Mouse (Mus musculus) midbrain, embryonic 11.5 days (tissue): ENCODE measurements around the gene Tuba3a. TPM values are rescaled to one million over a fixed set of nuclear protein-coding genes. Genes with fewer than 3 reads are reported as not detected.
A peak's percentile ranks its signal among the peaks of the same experiment; 100 is the strongest.

Experiments
- ATAC-seq: fragments of 200-750 bp; cut with Nextera tagmentation; 2 replicates; pipeline ENCODE4 v1.8.0; 2017; ENCODE audit warnings: moderate TSS enrichment, moderate library complexity; ENCODE audit not compliant: low FRiP score
- DNase-seq: peaks from one replicate; pipeline ENCODE4 v3.0.0; 2015; ENCODE audit warnings: low spot score; ENCODE audit errors: missing footprints
- H3K27ac ChIP-seq: fragments of 300-500 bp; sonication (generic); 2 replicates; pipeline ENCODE4 v1.5.1; 2014; ENCODE audit warnings: low read depth, low read length
- H3K27me3 ChIP-seq: fragments of 300-500 bp; sonication (generic); 2 replicates; pipeline ENCODE4 v1.6.1; 2014; ENCODE audit warnings: mild to moderate bottlenecking, low read length, moderate library complexity, mixed read lengths; ENCODE audit not compliant: control insufficient read depth, insufficient read depth
- H3K36me3 ChIP-seq: fragments of 300-500 bp; sonication (generic); 2 replicates; pipeline ENCODE4 v1.6.1; 2014; ENCODE audit warnings: mild to moderate bottlenecking, low read length, moderate library complexity, mixed read lengths; ENCODE audit not compliant: control insufficient read depth, insufficient read depth
- H3K4me1 ChIP-seq: fragments of 300-500 bp; sonication (generic); 2 replicates; pipeline ENCODE4 v1.6.1; 2014; ENCODE audit warnings: low read length; ENCODE audit not compliant: control insufficient read depth, insufficient read depth
- H3K4me2 ChIP-seq: fragments of 300-500 bp; sonication (generic); 2 replicates; pipeline ENCODE4 v1.6.1; 2014; ENCODE audit warnings: mild to moderate bottlenecking, moderate library complexity
- H3K4me3 ChIP-seq: fragments of 300-500 bp; sonication (generic); 2 replicates; pipeline ENCODE4 v1.5.1; 2014; ENCODE audit warnings: low read depth, low read length
- H3K9ac ChIP-seq: fragments of 300-500 bp; sonication (generic); 2 replicates; pipeline ENCODE4 v1.6.1; 2014; ENCODE audit warnings: low read length
- H3K9me3 ChIP-seq: fragments of 300-500 bp; sonication (generic); 2 replicates; pipeline ENCODE4 v1.6.1; 2016; ENCODE audit warnings: low read length; ENCODE audit not compliant: control insufficient read depth
- whole genome bisulfite sequencing: fragments of 180-500 bp; shearing (Covaris S2); extraction: QIAGEN DNeasy Blood & Tissue Kit; methylation state at CpG from one replicate; pipeline ENCODE4 v1.1.7; 2014; 5-methylcytosine and 5-hydroxymethylcytosine counted together
- polyA plus RNA-seq: library from polyadenylated mRNA; unstranded; fragments of >200 nt; fragmentation: Nextera tagmentation; extraction: Ambion mirVana; gene quantifications from 2 replicates; pipeline ENCODE4 v1.2.1, GENCODE M21; 2014

The Tuba3a gene
- 0.08 TPM in 1 of 2 replicates, not detected in the other for polyA plus RNA-seq

GRCm38 (mm10) chr6:125285890-125286289 is at the start of gene Tuba3a:
Gene Tuba3a (minus strand): TSS chr6:125286042.
- H3K27me3 ChIP-seq: no peaks in the 10 kb centered on the region
- 95% methylated on average over 22 of the region's 22 CpGs for WGBS
- H3K36me3 ChIP-seq: no peaks in the 10 kb centered on the region
- DNase-seq: peak; percentile 60
- no peak within 1 kb of the TSS for H3K4me2 ChIP-seq
- H3K9ac ChIP-seq: no peak within 1 kb of the TSS
- no peaks in the 10 kb centered on the region for H3K4me1 ChIP-seq
- H3K4me3 ChIP-seq: no peak within 1 kb of the TSS
- H3K27ac ChIP-seq: no peak within 1 kb of the TSS
- H3K9me3 ChIP-seq: no peaks in the 10 kb centered on the region
- no peak for ATAC-seq

- Histone ChIP-seq H3K27me3 (no peaks in the 10 kb centered on the region), H3K9me3 (no peaks in the 10 kb centered on the region), H3K36me3 (no peaks in the 10 kb centered on the region), H3K4me1 (no peaks in the 10 kb centered on the region), H3K4me3 (no peak overlapping the region), H3K27ac (no peak overlapping the region), H3K9ac (no peak overlapping the region), H3K4me2 (no peak overlapping the region)
- DNase-seq (no peak), ATAC-seq (no peak)
- 40% methylated on average over 2 of the region's 2 CpGs for WGBS
These were observed 48.5 kb upstream of the Tuba3a start for GRCm38 (mm10) chr6:125334356-125334755.

GRCm38 (mm10) chr6:125333112-125333899 is 47.5 kb upstream of the Tuba3a start:
- Histone ChIP-seq H3K4me2 (no peak overlapping the region), H3K4me1 (no peaks in the 10 kb centered on the region), H3K27ac (no peak overlapping the region), H3K9me3 (no peaks in the 10 kb centered on the region), H3K36me3 (no peaks in the 10 kb centered on the region), H3K4me3 (no peak overlapping the region), H3K27me3 (no peaks in the 10 kb centered on the region), H3K9ac (no peak overlapping the region)
- ATAC-seq (no peak), DNase-seq (no peak)
- WGBS: 71% methylated on average over 14 of the region's 14 CpGs

GRCm38 (mm10) chr6:125330626-125331326 is 44.9 kb upstream of the Tuba3a start:
- H3K4me2 ChIP-seq: peak overlapping the region; percentile 86
- ATAC-seq: peak; percentile 95
- no peak overlapping the region for H3K27ac ChIP-seq
- H3K9me3 ChIP-seq: no peaks in the 10 kb centered on the region
- no peaks in the 10 kb centered on the region for H3K27me3 ChIP-seq
- peak overlapping the region; percentile 45 for H3K4me3 ChIP-seq
- peak overlapping the region; percentile 64 for H3K9ac ChIP-seq
- 1% methylated on average over 39 of the region's 39 CpGs for WGBS
- no peaks in the 10 kb centered on the region for H3K4me1 ChIP-seq
- peak; percentile 95 for DNase-seq
- H3K36me3 ChIP-seq: no peaks in the 10 kb centered on the region

GRCm38 (mm10) chr6:125328243-125328642 is 42.4 kb upstream of the Tuba3a start:
- Histone ChIP-seq H3K36me3 (no peaks in the 10 kb centered on the region), H3K4me1 (no peaks in the 10 kb centered on the region), H3K9ac (no peak overlapping the region), H3K4me3 (no peak overlapping the region), H3K9me3 (no peaks in the 10 kb centered on the region), H3K27me3 (no peaks in the 10 kb centered on the region), H3K27ac (no peak overlapping the region), H3K4me2 (no peak overlapping the region)
- 72% methylated on average over 5 of the region's 5 CpGs for WGBS
- ATAC-seq (no peak), DNase-seq (peak; percentile 72)

GRCm38 (mm10) chr6:125325337-125325736 is 39.5 kb upstream of the Tuba3a start:
- H3K27ac ChIP-seq: no peak overlapping the region
- WGBS: 75% methylated on average over 6 of the region's 6 CpGs
- DNase-seq: peak; percentile 28

GRCm38 (mm10) chr6:125323547-125323946 is 37.7 kb upstream of the Tuba3a start:
- DNase-seq (peak; percentile 21), ATAC-seq (no peak)
- peaks cover 28% of the 10 kb centered on the region for H3K27me3 ChIP-seq
- no peak overlapping the region for H3K27ac ChIP-seq
- H3K4me2 ChIP-seq: no peak overlapping the region
- 52% methylated on average over 6 of the region's 6 CpGs for WGBS
- H3K36me3 ChIP-seq: no peaks in the 10 kb centered on the region
- H3K4me1 ChIP-seq: no peaks in the 10 kb centered on the region
- no peak overlapping the region for H3K9ac ChIP-seq
- no peak overlapping the region for H3K4me3 ChIP-seq
- H3K9me3 ChIP-seq: no peaks in the 10 kb centered on the region

More at GRCm38 (mm10) chr6:125325337-125325736, 39.5 kb upstream of the Tuba3a start:
- peaks cover 22% of the 10 kb centered on the region for H3K27me3 ChIP-seq
- no peaks in the 10 kb centered on the region for H3K4me1 ChIP-seq
- H3K4me3 ChIP-seq: no peak overlapping the region
- H3K9me3 ChIP-seq: no peaks in the 10 kb centered on the region
- no peak overlapping the region for H3K9ac ChIP-seq
- no peaks in the 10 kb centered on the region for H3K36me3 ChIP-seq
- no peak overlapping the region for H3K4me2 ChIP-seq
- ATAC-seq: no peak

GRCm38 (mm10) chr6:125322794-125323193 is 37.0 kb upstream of the Tuba3a start:
- no peak for DNase-seq
- H3K9ac ChIP-seq: no peak overlapping the region
- H3K4me3 ChIP-seq: no peak overlapping the region
- H3K36me3 ChIP-seq: no peaks in the 10 kb centered on the region
- WGBS: 67% methylated on average over 13 of the region's 13 CpGs
- no peaks in the 10 kb centered on the region for H3K9me3 ChIP-seq
- H3K4me1 ChIP-seq: no peaks in the 10 kb centered on the region
- H3K27me3 ChIP-seq: peaks cover 28% of the 10 kb centered on the region
- no peak overlapping the region for H3K27ac ChIP-seq
- ATAC-seq: no peak
- H3K4me2 ChIP-seq: no peak overlapping the region
